Mouse (Mus musculus) T-helper 17 cell (primary cell): ENCODE results near the gene Ddx6.
"Not testable (repeated sequence)": the region's sequence is repeated elsewhere in the genome, so short reads cannot be mapped to it uniquely, and the experiment has no call there.

Experiments
- in situ Hi-C, 2 experiments: fragments of 300-600 bp; cut with MboI, MseI; formaldehyde crosslinking; loops; 1 replicate in 1 of 2; 2 replicates in 1 of 2; pipeline ENCODE4 v1.15.1; 2025; ENCODE audit warnings: high pct_unique_total_duplicates in 2 of 2

Ddx6 gene

GRCm38 (mm10) chr9:44593886-44594285, 10.8 kb upstream of the Ddx6 start:
- in situ Hi-C loops: no loop called here

- in situ Hi-C loops: no loop called here
Observed at GRCm38 (mm10) chr9:44594901-44595536, 9.7 kb upstream of the Ddx6 start.

- in situ Hi-C loops: no loop called here
Observed at GRCm38 (mm10) chr9:44595537-44595930, 9.2 kb upstream of the Ddx6 start.

- in situ Hi-C loops: no loop called here
Observed at GRCm38 (mm10) chr9:44597742-44598141, 7.0 kb upstream of the Ddx6 start.

- in situ Hi-C loops: no loop called here
Observed at GRCm38 (mm10) chr9:44598899-44599495, 5.7 kb upstream of the Ddx6 start.

GRCm38 (mm10) chr9:44599616-44600015, 5.1 kb upstream of the Ddx6 start:
- in situ Hi-C loops: loop anchor here in 1 of 2 experiments (10.0 kb wide), 1 partner anchor 85 kb away; no protein-coding TSS in a partner anchor

GRCm38 (mm10) chr9:44600801-44601200, 3.9 kb upstream of the Ddx6 start:
- in situ Hi-C loops: loop anchor here in 1 of 2 experiments (10.0 kb wide), 1 partner anchor 86 kb away; no protein-coding TSS in a partner anchor

GRCm38 (mm10) chr9:44602766-44603165, 1.9 kb upstream of the Ddx6 start:
- in situ Hi-C loops: loop anchor here in 1 of 2 experiments (10.0 kb wide), 1 partner anchor 88 kb away; no protein-coding TSS in a partner anchor

GRCm38 (mm10) chr9:44603454-44604289, 1.0 kb upstream of the Ddx6 start:
- in situ Hi-C loops: loop anchor here in 1 of 2 experiments (10.0 kb wide), 1 partner anchor 89 kb away; no protein-coding TSS in a partner anchor

- in situ Hi-C loops: loop anchor here in 1 of 2 experiments (10.0 kb wide), 1 partner anchor 90 kb away; no protein-coding TSS in a partner anchor
Observed at GRCm38 (mm10) chr9:44604290-44604778, 358 bp upstream of the Ddx6 start.

GRCm38 (mm10) chr9:44605616-44606165, 999 bp downstream of the Ddx6 start:
- in situ Hi-C loops: loop anchor here (5.0 to 10.0 kb wide), 2 partner anchors 91 to 93 kb away; no protein-coding TSS in a partner anchor

- in situ Hi-C loops: loop anchor here (5.0 to 10.0 kb wide), 2 partner anchors 92 to 94 kb away; no protein-coding TSS in a partner anchor
Observed at GRCm38 (mm10) chr9:44606646-44607045, 2.0 kb downstream of the Ddx6 start.

GRCm38 (mm10) chr9:44607306-44607705, 2.6 kb downstream of the Ddx6 start:
- in situ Hi-C loops: loop anchor here (5.0 to 10.0 kb wide), 2 partner anchors 93 to 95 kb away; no protein-coding TSS in a partner anchor

GRCm38 (mm10) chr9:44610371-44610770, 5.7 kb downstream of the Ddx6 start:
- in situ Hi-C loops: no loop called here

GRCm38 (mm10) chr9:44613081-44613480, 8.4 kb downstream of the Ddx6 start:
- in situ Hi-C loops: not testable (repeated sequence)

GRCm38 (mm10) chr9:44621114-44621513, 16.4 kb downstream of the Ddx6 start:
- in situ Hi-C loops: no loop called here

- in situ Hi-C loops: no loop called here
Observed at GRCm38 (mm10) chr9:44624390-44624789, 19.7 kb downstream of the Ddx6 start.

GRCm38 (mm10) chr9:44626268-44626667, 21.6 kb downstream of the Ddx6 start:
- in situ Hi-C loops: no loop called here

- in situ Hi-C loops: no loop called here
Observed at GRCm38 (mm10) chr9:44637551-44638169, 33.0 kb downstream of the Ddx6 start.

- in situ Hi-C loops: not testable (repeated sequence)
Observed at GRCm38 (mm10) chr9:44638726-44639125, 34.0 kb downstream of the Ddx6 start.

- in situ Hi-C loops: not testable (repeated sequence)
Observed at GRCm38 (mm10) chr9:44640028-44640427, 35.3 kb downstream of the Ddx6 start.
